Mouse (Mus musculus): ENCODE measurements around the gene Ncoa3. TPM values are rescaled to one million over a fixed set of nuclear protein-coding genes. Genes with fewer than 3 reads are reported as not detected.
A peak's percentile ranks its signal among the peaks of the same experiment; 100 is the strongest.

Ncoa3 gene
- polyA plus RNA-seq, 1 experiment from 2014 or later: 17.4 TPM

- H3K27ac ChIP-seq (ENCODE audit: poor library complexity, severe bottlenecking): peak overlapping the region; percentile 80
- 65% methylated on average over 2 of the region's 2 CpGs for WGBS
- peaks cover 53% of the 10 kb centered on the region for H3K4me1 ChIP-seq (replicated peaks)
- no peaks in the 10 kb centered on the region for H3K9me3 ChIP-seq (replicated peaks)
- H3K27me3 ChIP-seq (replicated peaks): no peaks in the 10 kb centered on the region
- peaks cover 11% of the 10 kb centered on the region for H3K36me3 ChIP-seq
- 0 out of 2 replicates have a peak overlapping the region, but pooled peaks have one; percentile 7 for H3K9ac ChIP-seq
- H3K4me3 ChIP-seq: no peak overlapping the region
- H3K4me2 ChIP-seq: no peak overlapping the region
- ATAC-seq (ENCODE audit: insufficient number of reproducible peaks, low FRiP score): no peak
Measured at GRCm38 (mm10) chr2:166106631-166107030, 114.2 kb downstream of the Ncoa3 start.

- Histone ChIP-seq H3K9me3 (replicated peaks) (no peaks in the 10 kb centered on the region), H3K9ac (no peak overlapping the region), H3K27ac (ENCODE audit: poor library complexity, severe bottlenecking) (no peak overlapping the region), H3K4me2 (no peak overlapping the region), H3K36me3 (peaks cover 16% of the 10 kb centered on the region), H3K4me1 (replicated peaks) (peaks cover 49% of the 10 kb centered on the region), H3K27me3 (replicated peaks) (no peaks in the 10 kb centered on the region), H3K4me3 (no peak overlapping the region)
- no peak for ATAC-seq (ENCODE audit: insufficient number of reproducible peaks, low FRiP score)
- 72% methylated on average over 5 of the region's 5 CpGs for WGBS
Measured at GRCm38 (mm10) chr2:166107911-166108310, 115.5 kb downstream of the Ncoa3 start.

GRCm38 (mm10) chr2:166108326-166108725, 115.9 kb downstream of the Ncoa3 start:
- no peak overlapping the region for H3K27ac ChIP-seq (ENCODE audit: poor library complexity, severe bottlenecking)
- peaks cover 45% of the 10 kb centered on the region for H3K4me1 ChIP-seq (replicated peaks)
- H3K4me3 ChIP-seq: no peak overlapping the region
- no peak overlapping the region for H3K9ac ChIP-seq
- 31% methylated on average over 4 of the region's 4 CpGs for WGBS
- ATAC-seq (ENCODE audit: insufficient number of reproducible peaks, low FRiP score): no peak
- H3K4me2 ChIP-seq: no peak overlapping the region
- H3K9me3 ChIP-seq (replicated peaks): no peaks in the 10 kb centered on the region
- H3K27me3 ChIP-seq (replicated peaks): no peaks in the 10 kb centered on the region
- H3K36me3 ChIP-seq: peaks cover 20% of the 10 kb centered on the region

- Histone ChIP-seq H3K4me2 (no peak overlapping the region), H3K36me3 (peaks cover 41% of the 10 kb centered on the region), H3K4me3 (no peak overlapping the region), H3K4me1 (replicated peaks) (peaks cover 36% of the 10 kb centered on the region), H3K27ac (ENCODE audit: poor library complexity, severe bottlenecking) (no peak overlapping the region), H3K9me3 (replicated peaks) (no peaks in the 10 kb centered on the region), H3K27me3 (replicated peaks) (no peaks in the 10 kb centered on the region), H3K9ac (no peak overlapping the region)
- WGBS: 62% methylated on average over 8 of the region's 8 CpGs
- ATAC-seq (ENCODE audit: insufficient number of reproducible peaks, low FRiP score): no peak
Measured at GRCm38 (mm10) chr2:166110764-166111163, 118.3 kb downstream of the Ncoa3 start.

- no peak for ATAC-seq (ENCODE audit: insufficient number of reproducible peaks, low FRiP score)
- Histone ChIP-seq H3K27ac (ENCODE audit: poor library complexity, severe bottlenecking) (no peak overlapping the region), H3K4me3 (no peak overlapping the region), H3K9me3 (replicated peaks) (no peaks in the 10 kb centered on the region), H3K4me1 (replicated peaks) (peaks cover 31% of the 10 kb centered on the region), H3K36me3 (peaks cover 46% of the 10 kb centered on the region), H3K9ac (no peak overlapping the region), H3K27me3 (replicated peaks) (no peaks in the 10 kb centered on the region), H3K4me2 (no peak overlapping the region)
- 74% methylated on average over 2 of the region's 2 CpGs for WGBS
Measured at GRCm38 (mm10) chr2:166111238-166111637, 118.8 kb downstream of the Ncoa3 start.

- H3K4me1 ChIP-seq (replicated peaks): peaks cover 25% of the 10 kb centered on the region
- H3K4me3 ChIP-seq: no peak overlapping the region
- no peaks in the 10 kb centered on the region for H3K9me3 ChIP-seq (replicated peaks)
- H3K36me3 ChIP-seq: peaks cover 52% of the 10 kb centered on the region
- no peaks in the 10 kb centered on the region for H3K27me3 ChIP-seq (replicated peaks)
- no peak overlapping the region for H3K27ac ChIP-seq (ENCODE audit: poor library complexity, severe bottlenecking)
- ATAC-seq (ENCODE audit: insufficient number of reproducible peaks, low FRiP score): no peak
- no peak overlapping the region for H3K4me2 ChIP-seq
- no peak overlapping the region for H3K9ac ChIP-seq
- 59% methylated on average over 10 of the region's 10 CpGs for WGBS
Measured at GRCm38 (mm10) chr2:166111831-166112250, 119.4 kb downstream of the Ncoa3 start.

- no peak for ATAC-seq (ENCODE audit: insufficient number of reproducible peaks, low FRiP score)
- Histone ChIP-seq H3K4me1 (replicated peaks) (peaks cover 22% of the 10 kb centered on the region), H3K9ac (no peak overlapping the region), H3K4me3 (no peak overlapping the region), H3K9me3 (replicated peaks) (no peaks in the 10 kb centered on the region), H3K27me3 (replicated peaks) (no peaks in the 10 kb centered on the region), H3K4me2 (no peak overlapping the region), H3K27ac (ENCODE audit: poor library complexity, severe bottlenecking) (no peak overlapping the region), H3K36me3 (peaks cover 52% of the 10 kb centered on the region)
- WGBS: 87% methylated on average over 11 of the region's 11 CpGs
Measured at GRCm38 (mm10) chr2:166112986-166113385, 120.5 kb downstream of the Ncoa3 start.

- peaks cover 57% of the 10 kb centered on the region for H3K36me3 ChIP-seq
- no peak overlapping the region for H3K4me2 ChIP-seq
- no peaks in the 10 kb centered on the region for H3K9me3 ChIP-seq (replicated peaks)
- no peak overlapping the region for H3K9ac ChIP-seq
- H3K4me3 ChIP-seq: no peak overlapping the region
- H3K4me1 ChIP-seq (replicated peaks): peaks cover 26% of the 10 kb centered on the region
- 84% methylated on average over 15 of the region's 15 CpGs for WGBS
- no peak overlapping the region for H3K27ac ChIP-seq (ENCODE audit: poor library complexity, severe bottlenecking)
- no peaks in the 10 kb centered on the region for H3K27me3 ChIP-seq (replicated peaks)
- ATAC-seq (ENCODE audit: insufficient number of reproducible peaks, low FRiP score): peak; percentile 44; the same call in 1 of the 2 replicates
Measured at GRCm38 (mm10) chr2:166115571-166116277, 123.3 kb downstream of the Ncoa3 start.

- Histone ChIP-seq H3K9ac (no peak overlapping the region), H3K4me1 (replicated peaks) (peaks cover 30% of the 10 kb centered on the region), H3K27me3 (replicated peaks) (no peaks in the 10 kb centered on the region), H3K4me3 (no peak overlapping the region), H3K4me2 (no peak overlapping the region), H3K9me3 (replicated peaks) (no peaks in the 10 kb centered on the region), H3K36me3 (peaks cover 53% of the 10 kb centered on the region), H3K27ac (ENCODE audit: poor library complexity, severe bottlenecking) (no peak overlapping the region)
- 88% methylated on average over 7 of the region's 7 CpGs for WGBS
- ATAC-seq (ENCODE audit: insufficient number of reproducible peaks, low FRiP score): no peak
Measured at GRCm38 (mm10) chr2:166116278-166116608, 123.8 kb downstream of the Ncoa3 start.

- ATAC-seq (ENCODE audit: insufficient number of reproducible peaks, low FRiP score): no peak
- peaks cover 53% of the 10 kb centered on the region for H3K36me3 ChIP-seq
- no peak overlapping the region for H3K9ac ChIP-seq
- peaks cover 33% of the 10 kb centered on the region for H3K4me1 ChIP-seq (replicated peaks)
- no peak overlapping the region for H3K4me3 ChIP-seq
- H3K27ac ChIP-seq (ENCODE audit: poor library complexity, severe bottlenecking): no peak overlapping the region
- no peaks in the 10 kb centered on the region for H3K27me3 ChIP-seq (replicated peaks)
- no peak overlapping the region for H3K4me2 ChIP-seq
- H3K9me3 ChIP-seq (replicated peaks): no peaks in the 10 kb centered on the region
- WGBS: 94% methylated on average over 16 of the region's 16 CpGs
Measured at GRCm38 (mm10) chr2:166116704-166117103, 124.3 kb downstream of the Ncoa3 start.

GRCm38 (mm10) chr2:166119992-166120391, 127.6 kb downstream of the Ncoa3 start:
- WGBS: 63% methylated on average over 2 of the region's 2 CpGs
- Histone ChIP-seq H3K4me1 (replicated peaks) (peaks cover 45% of the 10 kb centered on the region), H3K9ac (no peak overlapping the region), H3K27me3 (replicated peaks) (no peaks in the 10 kb centered on the region), H3K9me3 (replicated peaks) (no peaks in the 10 kb centered on the region), H3K27ac (ENCODE audit: poor library complexity, severe bottlenecking) (no peak overlapping the region), H3K36me3 (peaks cover 42% of the 10 kb centered on the region), H3K4me3 (no peak overlapping the region), H3K4me2 (no peak overlapping the region)
- ATAC-seq (ENCODE audit: insufficient number of reproducible peaks, low FRiP score): no peak
